Mouse (Mus musculus): Measurements from ENCODE around the gene Prim2. TPM values are rescaled to one million over a fixed set of nuclear protein-coding genes. Genes with fewer than 3 reads are reported as not detected.

The Prim2 gene
- total and polyA plus RNA-seq, 3 experiments: 1.1 to 2.3 (median 2.3) TPM

- H3K27ac ChIP-seq: no peak overlapping the region
- no peaks in the 10 kb centered on the region for H3K36me3 ChIP-seq (ENCODE audit: control insufficient read depth, insufficient read depth, low read length)
- H3K4me3 ChIP-seq: no peak overlapping the region
- no peaks in the 10 kb centered on the region for H3K79me2 ChIP-seq (replicated peaks; ENCODE audit: control insufficient read depth, insufficient read depth, low read length)
- intact Hi-C loops (cut with DNase I): no loop called here
- 44% methylated on average over 1 of the region's 1 CpGs for WGBS
- TF ChIP-seq EP300 (IDR thresholded peaks at IDR 0.05; ENCODE audit: insufficient read depth, low read depth, low read length) (no peak), CTCF (IDR thresholded peaks at IDR 0.05) (no peak), POLR2A (IDR thresholded peaks at IDR 0.05; ENCODE audit: insufficient read depth, low read depth, low read length) (no peak)
- H3K4me1 ChIP-seq (ENCODE audit: control insufficient read depth, insufficient read depth, low read length): peaks cover 1% of the 10 kb centered on the region; the same call in 1 of the 2 replicates
- no peak for DNase-seq
- no peaks in the 10 kb centered on the region for H3K27me3 ChIP-seq (ENCODE audit: control insufficient read depth, insufficient read depth, low read length)
- H3K9ac ChIP-seq (ENCODE audit: low read depth, low read length): no peak overlapping the region
Measured at GRCm38 (mm10) chr1:33612100-33612499, 57.5 kb downstream of the Prim2 start.

- Histone ChIP-seq H3K79me2 (replicated peaks; ENCODE audit: control insufficient read depth, insufficient read depth, low read length) (no peaks in the 10 kb centered on the region), H3K36me3 (ENCODE audit: control insufficient read depth, insufficient read depth, low read length) (no peaks in the 10 kb centered on the region), H3K9ac (ENCODE audit: low read depth, low read length) (no peak overlapping the region), H3K27ac (no peak overlapping the region), H3K4me1 (ENCODE audit: control insufficient read depth, insufficient read depth, low read length) (peaks cover 1% of the 10 kb centered on the region; the same call in 1 of the 2 replicates), H3K27me3 (ENCODE audit: control insufficient read depth, insufficient read depth, low read length) (no peaks in the 10 kb centered on the region), H3K4me3 (no peak overlapping the region)
- WGBS: 36% methylated on average over 14 of the region's 14 CpGs
- DNase-seq: no peak
- intact Hi-C loops (cut with DNase I): no loop called here
- no peak for TF ChIP-seq POLR2A (IDR thresholded peaks at IDR 0.05; ENCODE audit: insufficient read depth, low read depth, low read length)
- no peak for TF ChIP-seq EP300 (IDR thresholded peaks at IDR 0.05; ENCODE audit: insufficient read depth, low read depth, low read length)
- TF ChIP-seq CTCF (IDR thresholded peaks at IDR 0.05): no peak
Measured at GRCm38 (mm10) chr1:33610026-33610721, 59.4 kb downstream of the Prim2 start.

GRCm38 (mm10) chr1:33608133-33608532, 61.5 kb downstream of the Prim2 start:
- intact Hi-C loops (cut with DNase I): no loop called here
- Histone ChIP-seq H3K4me3 (no peak overlapping the region), H3K79me2 (replicated peaks; ENCODE audit: control insufficient read depth, insufficient read depth, low read length) (no peaks in the 10 kb centered on the region), H3K36me3 (ENCODE audit: control insufficient read depth, insufficient read depth, low read length) (no peaks in the 10 kb centered on the region), H3K4me1 (ENCODE audit: control insufficient read depth, insufficient read depth, low read length) (peaks cover 1% of the 10 kb centered on the region; the same call in 1 of the 2 replicates), H3K27me3 (ENCODE audit: control insufficient read depth, insufficient read depth, low read length) (no peaks in the 10 kb centered on the region), H3K9ac (ENCODE audit: low read depth, low read length) (no peak overlapping the region), H3K27ac (no peak overlapping the region)
- TF ChIP-seq EP300 (IDR thresholded peaks at IDR 0.05; ENCODE audit: insufficient read depth, low read depth, low read length) (no peak), CTCF (IDR thresholded peaks at IDR 0.05) (no peak), POLR2A (IDR thresholded peaks at IDR 0.05; ENCODE audit: insufficient read depth, low read depth, low read length) (no peak)
- no peak for DNase-seq
- 87% methylated on average over 2 of the region's 2 CpGs for WGBS

GRCm38 (mm10) chr1:33604087-33604699, 65.4 kb downstream of the Prim2 start:
- Histone ChIP-seq H3K27ac (no peak overlapping the region), H3K9ac (ENCODE audit: low read depth, low read length) (no peak overlapping the region), H3K36me3 (ENCODE audit: control insufficient read depth, insufficient read depth, low read length) (no peaks in the 10 kb centered on the region), H3K79me2 (replicated peaks; ENCODE audit: control insufficient read depth, insufficient read depth, low read length) (no peaks in the 10 kb centered on the region), H3K4me3 (no peak overlapping the region), H3K27me3 (ENCODE audit: control insufficient read depth, insufficient read depth, low read length) (no peaks in the 10 kb centered on the region), H3K4me1 (ENCODE audit: control insufficient read depth, insufficient read depth, low read length) (no peaks in the 10 kb centered on the region)
- TF ChIP-seq EP300 (IDR thresholded peaks at IDR 0.05; ENCODE audit: insufficient read depth, low read depth, low read length): no peak
- no peak for TF ChIP-seq CTCF (IDR thresholded peaks at IDR 0.05)
- TF ChIP-seq POLR2A (IDR thresholded peaks at IDR 0.05; ENCODE audit: insufficient read depth, low read depth, low read length): no peak
- intact Hi-C loops (cut with DNase I): no loop called here
- 84% methylated on average over 5 of the region's 5 CpGs for WGBS
- DNase-seq: no peak

- Histone ChIP-seq H3K27me3 (ENCODE audit: control insufficient read depth, insufficient read depth, low read length) (no peaks in the 10 kb centered on the region), H3K36me3 (ENCODE audit: control insufficient read depth, insufficient read depth, low read length) (no peaks in the 10 kb centered on the region), H3K4me1 (ENCODE audit: control insufficient read depth, insufficient read depth, low read length) (no peaks in the 10 kb centered on the region), H3K27ac (no peak overlapping the region), H3K9ac (ENCODE audit: low read depth, low read length) (no peak overlapping the region), H3K79me2 (replicated peaks; ENCODE audit: control insufficient read depth, insufficient read depth, low read length) (no peaks in the 10 kb centered on the region), H3K4me3 (no peak overlapping the region)
- no peak for DNase-seq
- TF ChIP-seq EP300 (IDR thresholded peaks at IDR 0.05; ENCODE audit: insufficient read depth, low read depth, low read length): no peak
- no peak for TF ChIP-seq POLR2A (IDR thresholded peaks at IDR 0.05; ENCODE audit: insufficient read depth, low read depth, low read length)
- TF ChIP-seq CTCF (IDR thresholded peaks at IDR 0.05): no peak
- WGBS: 91% methylated on average over 3 of the region's 3 CpGs
- intact Hi-C loops (cut with DNase I): no loop called here
Measured at GRCm38 (mm10) chr1:33599698-33600097, 69.9 kb downstream of the Prim2 start.

- no peak overlapping the region for H3K9ac ChIP-seq (ENCODE audit: low read depth, low read length)
- no peak for DNase-seq
- H3K4me3 ChIP-seq: no peak overlapping the region
- H3K36me3 ChIP-seq (ENCODE audit: control insufficient read depth, insufficient read depth, low read length): no peaks in the 10 kb centered on the region
- no peaks in the 10 kb centered on the region for H3K27me3 ChIP-seq (ENCODE audit: control insufficient read depth, insufficient read depth, low read length)
- intact Hi-C loops (cut with DNase I): no loop called here
- TF ChIP-seq POLR2A (IDR thresholded peaks at IDR 0.05; ENCODE audit: insufficient read depth, low read depth, low read length) (no peak), EP300 (IDR thresholded peaks at IDR 0.05; ENCODE audit: insufficient read depth, low read depth, low read length) (no peak), CTCF (IDR thresholded peaks at IDR 0.05) (no peak)
- WGBS: 74% methylated on average over 5 of the region's 5 CpGs
- no peaks in the 10 kb centered on the region for H3K4me1 ChIP-seq (ENCODE audit: control insufficient read depth, insufficient read depth, low read length)
- no peak overlapping the region for H3K27ac ChIP-seq
- no peaks in the 10 kb centered on the region for H3K79me2 ChIP-seq (replicated peaks; ENCODE audit: control insufficient read depth, insufficient read depth, low read length)
Measured at GRCm38 (mm10) chr1:33599019-33599667, 70.5 kb downstream of the Prim2 start.

Measured in heart, adult 2 months (tissue).